Mouse (Mus musculus) frontal cortex, postnatal 14 days (tissue): Measurements from ENCODE around the gene Cnot10.

ENCODE experiments used
- DNase-seq, 2 experiments: peaks; one replicate each; pipeline ENCODE4 v3.0.0; 2022; ENCODE audit warnings: low spot score in 2 of 2

The Cnot10 gene

GRCm38 (mm10) chr9:114584183-114585016 lies 55.6 kb downstream of the Cnot10 start:
- no peak for DNase-seq

- DNase-seq, result peak in 1 of 2 experiments; percentile 49
Observed at GRCm38 (mm10) chr9:114583812-114584182, 56.2 kb downstream of the Cnot10 start.

- no peak for DNase-seq
Observed at GRCm38 (mm10) chr9:114578646-114579045, 61.3 kb downstream of the Cnot10 start.

GRCm38 (mm10) chr9:114576001-114576400 lies 64.0 kb downstream of the Cnot10 start:
- no peak for DNase-seq

- DNase-seq, result no peak
Observed at GRCm38 (mm10) chr9:114573528-114573927, 66.5 kb downstream of the Cnot10 start.

GRCm38 (mm10) chr9:114568682-114569474 lies 71.1 kb downstream of the Cnot10 start:
- no peak for DNase-seq

GRCm38 (mm10) chr9:114564667-114565066 lies 75.3 kb downstream of the Cnot10 start:
- no peak for DNase-seq

GRCm38 (mm10) chr9:114563761-114564606 lies 76.0 kb downstream of the Cnot10 start, which contains the start of gene Trim71:
Trim71 (minus strand) TSS chr9:114564369.
- DNase-seq, result no peak

- no peak for DNase-seq
Observed at GRCm38 (mm10) chr9:114562919-114563751, 76.8 kb downstream of the Cnot10 start.

- DNase-seq, result no peak
Observed at GRCm38 (mm10) chr9:114562031-114562918, 77.7 kb downstream of the Cnot10 start.

GRCm38 (mm10) chr9:114561671-114561971 lies 78.4 kb downstream of the Cnot10 start:
- DNase-seq, result no peak

GRCm38 (mm10) chr9:114560771-114561670 lies 79.0 kb downstream of the Cnot10 start:
- DNase-seq, result no peak

GRCm38 (mm10) chr9:114560141-114560540 lies 79.8 kb downstream of the Cnot10 start:
- DNase-seq, result no peak

- DNase-seq, result no peak
Observed at GRCm38 (mm10) chr9:114557086-114557485, 82.9 kb downstream of the Cnot10 start.

GRCm38 (mm10) chr9:114556276-114556855 lies 83.6 kb downstream of the Cnot10 start:
- no peak for DNase-seq

GRCm38 (mm10) chr9:114554355-114554979 lies 85.5 kb downstream of the Cnot10 start:
- DNase-seq, result no peak

GRCm38 (mm10) chr9:114553828-114554227 lies 86.2 kb downstream of the Cnot10 start:
- no peak for DNase-seq

GRCm38 (mm10) chr9:114550033-114550432 lies 90.0 kb downstream of the Cnot10 start:
- DNase-seq, result no peak
